Mouse (Mus musculus): ENCODE measurements around the gene Mtmr2.
"Not testable (repeated sequence)": the region's sequence is repeated elsewhere in the genome, so short reads cannot be mapped to it uniquely, and the experiment has no call there.

Gene Mtmr2

DNA sequence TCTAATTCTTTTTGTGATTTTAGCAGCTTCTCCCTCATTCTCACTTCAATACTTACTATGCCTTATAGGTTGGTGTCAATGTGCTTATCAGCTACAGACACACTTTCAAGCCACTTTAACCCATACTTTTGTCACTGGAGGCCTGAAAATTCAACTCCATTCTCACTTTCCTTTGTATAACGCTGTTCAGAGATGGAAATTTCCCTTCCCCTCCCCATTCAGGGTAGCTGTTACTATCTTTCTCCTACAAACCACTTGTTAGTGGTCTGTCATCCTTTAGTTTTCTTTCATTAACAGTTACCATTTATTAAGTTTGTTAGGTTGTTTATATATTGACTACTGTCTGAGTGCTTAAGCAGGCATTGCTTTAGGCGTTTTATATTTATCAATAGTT lies at the start of gene Mtmr2:
TSS of gene Mtmr2 (plus strand) at position 7 of the 394 bp plus-strand sequence.
- in situ Hi-C loops (cut with MboI) = no loop called here

DNA sequence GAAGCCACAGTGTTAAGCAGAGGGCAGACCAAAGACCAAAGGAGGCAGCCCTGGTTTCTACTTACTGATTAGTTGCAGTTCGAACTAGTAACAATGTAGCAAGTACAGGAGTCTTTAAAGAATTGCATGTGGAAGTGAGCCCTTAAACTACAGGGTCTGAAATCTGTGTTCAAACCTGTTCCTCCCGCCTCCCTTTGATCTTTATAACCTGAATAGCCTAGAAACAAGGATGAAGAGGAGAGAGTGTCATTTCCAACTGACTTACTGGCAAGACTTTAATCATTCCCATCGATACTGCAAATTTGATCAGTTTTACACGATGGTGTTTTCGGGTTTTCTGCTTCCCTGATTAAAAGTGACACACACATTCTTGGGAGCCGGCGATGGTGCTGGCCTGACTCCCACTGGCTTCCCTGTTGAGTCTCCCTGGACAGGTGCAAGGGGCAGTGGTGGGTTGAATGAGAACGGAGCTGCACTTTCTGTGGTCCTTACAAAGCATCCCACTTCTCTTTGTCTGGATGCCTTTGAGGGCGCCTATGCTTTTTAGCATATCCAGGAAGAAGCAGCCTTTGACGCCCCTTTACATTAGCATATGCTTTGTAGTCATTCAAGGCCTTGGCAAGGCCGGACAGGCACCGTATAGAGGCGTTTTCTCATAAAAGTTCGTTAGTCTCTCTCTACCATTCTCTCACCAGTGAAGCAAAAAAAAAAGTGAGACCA lies 49.0 kb upstream of the Mtmr2 start:
- in situ Hi-C loops (cut with MboI) = no loop called here

GRCm38 (mm10) chr9:13699781-13700116 lies 48.5 kb upstream of the Mtmr2 start:
- in situ Hi-C loops (cut with MboI) = no loop called here

GRCm38 (mm10) chr9:13701773-13702172 lies 46.4 kb upstream of the Mtmr2 start:
- in situ Hi-C loops (cut with MboI) = no loop called here

DNA sequence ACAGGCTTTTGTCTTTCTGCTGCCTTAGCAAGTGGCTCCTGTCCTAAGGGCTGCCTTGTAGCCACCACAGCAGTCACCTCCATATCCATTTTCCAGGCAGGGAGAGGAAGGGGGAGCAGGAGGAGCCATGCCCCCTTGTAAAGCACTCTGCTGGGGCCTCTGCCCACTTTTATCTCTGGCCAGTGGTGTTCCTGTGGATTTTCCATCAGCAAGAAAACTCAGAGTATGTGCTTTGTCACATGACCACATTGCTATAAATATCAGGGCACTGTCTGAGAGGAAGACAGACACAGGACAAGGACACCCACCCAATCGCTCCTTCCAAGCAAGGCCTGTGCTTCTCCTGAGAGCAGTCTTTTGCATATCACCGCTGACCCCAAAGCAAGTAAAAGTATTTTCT lies 45.1 kb upstream of the Mtmr2 start:
- in situ Hi-C loops (cut with MboI) = no loop called here

- in situ Hi-C loops (cut with MboI) = no loop called here
Observed at GRCm38 (mm10) chr9:13704917-13705316, 43.3 kb upstream of the Mtmr2 start.

DNA sequence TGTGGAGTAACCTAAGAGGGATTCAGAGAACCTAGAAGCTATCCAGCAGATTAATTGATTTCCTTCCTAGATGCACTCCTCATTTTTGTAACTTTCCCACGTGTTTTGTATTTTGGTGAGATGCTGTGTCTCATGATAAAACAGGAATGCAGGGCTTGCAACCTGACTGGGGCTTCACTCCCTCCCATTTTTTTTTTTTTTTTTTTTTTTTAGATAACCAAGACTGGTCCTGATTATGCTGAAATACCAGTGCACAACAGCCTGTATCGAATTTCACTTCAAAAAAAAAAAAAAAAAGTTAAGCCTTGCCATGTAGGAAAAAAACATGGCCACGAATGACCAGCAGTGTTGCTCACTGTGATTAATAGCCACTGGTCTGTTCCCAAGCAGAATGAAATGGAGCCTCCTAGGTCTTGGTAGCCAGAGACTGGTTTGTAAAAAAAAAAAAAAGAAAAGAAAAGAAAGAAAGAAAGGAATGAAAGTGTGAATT lies 41.1 kb upstream of the Mtmr2 start:
- in situ Hi-C loops (cut with MboI) = no loop called here

DNA sequence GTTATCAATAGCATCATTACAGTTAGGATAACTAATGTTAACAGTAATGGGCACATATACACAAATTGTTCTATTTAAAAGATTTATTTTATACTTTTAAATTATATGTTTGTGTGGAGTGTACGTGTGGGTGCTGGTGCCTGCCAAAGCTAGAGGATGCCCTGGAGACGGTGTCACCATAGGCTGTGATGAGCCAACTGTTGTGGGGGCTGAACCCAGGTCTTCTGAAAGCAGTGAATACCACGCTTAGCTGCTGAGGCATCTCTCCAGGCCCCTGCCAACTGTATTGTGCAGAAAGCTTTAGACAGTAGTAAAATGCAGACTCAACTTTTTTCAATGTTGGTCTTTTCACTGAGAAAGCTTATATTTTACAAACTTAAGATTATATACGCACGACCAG lies 38.8 kb upstream of the Mtmr2 start:
- in situ Hi-C loops (cut with MboI) = no loop called here

- in situ Hi-C loops (cut with MboI) = loop anchor here (10.0 kb wide), 1 partner anchor 481 kb away; no protein-coding TSS in a partner anchor
Observed at GRCm38 (mm10) chr9:13715891-13716290, 32.3 kb upstream of the Mtmr2 start.

DNA sequence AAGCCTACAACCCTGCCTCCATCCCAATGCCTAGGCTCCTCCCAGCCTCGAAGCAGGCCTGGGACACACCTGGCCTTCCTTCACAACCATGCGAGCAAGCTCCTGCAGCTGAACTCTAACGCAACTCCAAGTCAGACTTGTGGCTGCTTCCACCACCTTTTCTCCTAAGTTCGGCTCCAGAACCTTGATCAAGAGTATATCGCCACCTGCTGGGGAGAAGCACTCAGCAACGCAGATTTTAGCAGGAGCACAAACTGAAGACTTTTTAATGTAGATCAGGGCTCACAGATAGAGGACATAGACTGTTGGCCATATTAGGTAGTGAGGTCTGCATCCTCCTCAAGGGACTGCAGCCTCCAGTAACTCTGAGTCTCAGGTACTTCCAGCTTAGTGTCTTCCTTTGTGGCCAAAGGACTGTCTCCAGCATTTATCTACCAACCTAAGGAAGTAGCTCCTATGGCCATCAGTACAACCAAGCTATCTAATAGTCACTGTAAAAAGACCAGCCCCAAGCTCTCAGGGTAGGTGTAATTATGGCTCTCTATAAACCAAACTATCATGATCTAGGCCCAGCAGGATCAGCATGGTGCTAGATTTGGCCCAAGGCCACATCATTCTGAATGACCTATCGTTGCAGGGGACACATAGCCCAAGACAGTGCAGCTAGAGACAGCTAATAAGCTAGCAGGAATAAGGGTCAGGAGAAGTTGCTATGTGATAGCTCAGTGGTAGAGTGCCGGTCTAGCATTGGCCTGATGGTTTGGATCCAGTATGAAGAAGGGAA lies 31.7 kb upstream of the Mtmr2 start:
- in situ Hi-C loops (cut with MboI) = loop anchor here (10.0 kb wide), 1 partner anchor 482 kb away; no protein-coding TSS in a partner anchor

DNA sequence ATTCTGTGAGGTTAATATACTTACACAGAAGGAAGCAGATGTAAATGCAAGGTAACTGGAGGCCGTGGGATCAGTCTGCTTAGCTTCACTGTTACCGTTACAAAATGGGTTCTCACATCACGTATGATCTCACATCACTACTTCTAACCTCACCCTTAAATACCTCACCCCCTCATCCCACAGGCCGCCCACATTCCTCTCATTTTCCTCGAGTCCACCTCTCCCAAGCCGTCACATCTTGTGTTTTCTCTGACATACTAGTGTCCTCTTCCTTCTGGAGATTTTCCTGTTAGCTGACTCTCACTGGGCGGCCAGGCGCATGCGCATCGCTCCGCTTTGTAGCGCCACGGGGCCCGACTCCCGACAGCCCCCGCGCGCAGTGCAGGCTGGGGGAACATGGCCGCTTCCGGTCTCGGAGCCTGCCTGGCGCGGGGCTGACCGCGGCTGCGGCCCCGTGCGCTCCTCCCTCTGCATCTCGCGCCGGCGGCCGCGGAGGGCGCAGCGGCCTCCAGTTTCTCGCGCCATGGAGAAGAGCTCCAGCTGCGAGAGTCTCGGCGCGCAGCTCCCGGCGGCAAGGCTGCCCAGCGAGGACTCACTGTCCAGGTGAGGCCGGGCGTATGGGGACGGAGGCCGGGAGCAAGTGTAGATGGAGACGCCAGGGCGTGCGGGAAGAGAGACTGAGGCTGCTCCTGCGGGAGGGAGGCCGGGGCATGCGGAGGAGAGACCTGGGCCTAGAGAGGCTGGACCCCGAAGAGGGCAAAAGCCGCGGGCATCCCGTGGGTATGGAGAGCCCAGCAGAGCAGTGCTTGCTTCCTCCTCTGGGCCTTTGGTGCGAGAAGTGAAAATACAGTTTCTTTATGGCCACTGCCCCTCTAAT lies 826 bp downstream of the Mtmr2 start:
- in situ Hi-C loops (cut with MboI) = no loop called here

DNA sequence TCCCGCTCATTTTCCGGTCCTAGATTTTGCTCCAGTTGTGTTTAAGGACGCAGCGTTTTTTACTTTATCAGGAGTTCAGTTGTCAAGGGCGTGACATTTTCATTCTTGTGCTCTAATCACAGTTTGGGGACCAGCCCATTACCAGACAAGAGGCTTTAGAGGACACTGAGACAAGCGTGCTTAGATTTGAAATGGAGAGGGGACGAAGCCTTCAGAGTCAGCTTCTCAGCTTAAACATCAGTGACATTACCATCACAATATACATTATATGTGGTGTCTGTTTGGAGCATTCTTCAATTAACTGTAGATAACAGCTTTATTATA lies 1.4 kb downstream of the Mtmr2 start:
- in situ Hi-C loops (cut with MboI) = no loop called here

DNA sequence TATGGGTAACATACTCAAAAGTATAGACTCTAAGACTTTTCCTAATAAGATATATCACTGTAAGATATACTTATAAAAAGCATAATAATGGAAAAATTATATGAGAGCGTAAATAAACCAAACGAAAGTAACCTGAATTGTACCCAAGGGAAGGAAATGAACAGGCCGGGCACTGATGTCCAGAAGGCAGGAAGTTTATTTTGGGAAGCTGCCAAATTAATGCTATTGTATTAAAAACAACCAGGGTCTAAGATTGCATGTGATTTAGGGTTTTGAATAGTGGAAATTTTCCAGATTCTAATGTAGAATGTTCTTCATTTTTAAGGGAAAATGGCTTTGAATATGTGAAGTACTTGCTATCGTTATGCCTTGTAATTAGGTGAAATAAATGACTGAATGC lies 4.3 kb downstream of the Mtmr2 start:
- in situ Hi-C loops (cut with MboI) = no loop called here

GRCm38 (mm10) chr9:13760430-13760829 lies 12.2 kb downstream of the Mtmr2 start:
- in situ Hi-C loops (cut with MboI) = no loop called here

DNA sequence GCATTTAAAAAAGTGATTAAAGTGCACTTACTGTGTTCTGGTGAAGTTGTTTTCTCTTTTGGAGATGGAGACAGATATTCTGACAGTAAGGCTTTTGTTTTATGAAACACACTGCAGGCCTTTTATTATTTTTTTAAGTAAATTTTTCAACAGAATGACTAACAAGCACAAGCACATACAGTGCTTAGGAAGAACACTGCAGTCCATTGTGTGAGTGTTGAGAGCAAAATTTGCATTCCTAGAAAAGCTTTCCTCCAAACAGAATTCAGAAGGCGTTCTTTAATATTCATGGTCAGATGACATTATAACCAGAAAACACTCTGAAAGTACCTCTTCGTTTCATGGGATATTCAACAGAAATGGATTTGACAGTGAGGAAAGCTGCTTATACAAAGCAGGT lies 17.4 kb downstream of the Mtmr2 start:
- in situ Hi-C loops (cut with MboI) = no loop called here

DNA sequence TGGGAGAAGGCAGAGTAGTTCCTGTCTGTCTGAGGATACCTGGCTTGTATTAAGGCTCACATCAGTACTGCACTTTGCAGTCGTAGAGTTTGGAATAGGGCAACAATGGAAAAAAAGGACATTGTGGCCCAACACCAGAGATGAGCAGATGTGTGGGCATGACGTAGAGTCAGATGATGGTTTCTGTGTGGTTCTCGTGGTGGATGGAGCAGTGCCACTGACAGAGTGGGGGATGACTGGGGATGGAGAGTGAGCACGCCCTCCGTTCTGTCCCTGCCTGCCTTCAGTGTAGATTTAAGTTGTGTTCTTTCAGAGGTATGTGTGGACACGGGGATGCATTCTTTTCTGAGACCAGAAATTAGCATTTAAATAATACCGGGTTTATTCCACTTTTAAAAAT lies 18.4 kb downstream of the Mtmr2 start:
- in situ Hi-C loops (cut with MboI) = no loop called here

DNA sequence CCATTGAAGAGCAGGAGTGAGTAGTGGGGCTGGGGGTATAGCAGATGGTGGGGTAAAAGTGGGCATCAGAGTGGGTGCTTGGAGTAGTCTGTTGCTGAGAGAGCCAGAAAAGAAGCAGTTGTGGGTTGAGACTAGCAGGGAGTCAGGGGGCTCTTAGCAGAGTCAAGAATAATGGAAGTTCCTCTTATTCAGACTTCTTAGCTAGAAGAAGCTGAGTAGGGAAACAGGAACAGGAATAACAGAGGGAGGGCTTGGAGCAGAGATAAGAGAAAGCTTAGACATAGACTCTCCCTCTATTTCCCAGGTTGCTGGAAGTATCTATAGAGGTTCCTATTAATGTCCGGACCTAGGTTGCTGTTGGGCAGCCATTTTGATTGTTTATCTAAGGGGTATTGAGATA lies 26.5 kb downstream of the Mtmr2 start:
- in situ Hi-C loops (cut with MboI) = no loop called here

GRCm38 (mm10) chr9:13781985-13782384 lies 33.8 kb downstream of the Mtmr2 start:
- in situ Hi-C loops (cut with MboI) = no loop called here

DNA sequence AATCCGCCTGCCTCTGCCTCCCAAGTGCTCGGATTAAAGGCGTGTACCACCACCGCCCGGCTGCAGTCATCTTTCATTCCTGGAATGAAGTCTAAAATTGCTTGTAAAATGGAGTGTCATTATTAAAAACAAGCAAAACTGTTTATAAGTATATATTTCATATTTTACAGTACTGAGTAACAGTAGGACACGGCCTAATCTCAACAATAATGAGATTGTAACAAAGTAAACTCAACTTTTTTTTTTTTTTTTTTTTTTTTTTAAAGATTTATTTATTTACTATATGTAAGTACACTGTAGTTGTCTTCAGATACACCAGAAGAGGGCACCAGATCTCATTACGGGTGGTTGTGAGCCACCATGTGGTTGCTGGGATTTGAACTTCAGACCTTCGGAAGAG lies 42.7 kb downstream of the Mtmr2 start:
- in situ Hi-C loops (cut with MboI) = not testable (repeated sequence)

DNA sequence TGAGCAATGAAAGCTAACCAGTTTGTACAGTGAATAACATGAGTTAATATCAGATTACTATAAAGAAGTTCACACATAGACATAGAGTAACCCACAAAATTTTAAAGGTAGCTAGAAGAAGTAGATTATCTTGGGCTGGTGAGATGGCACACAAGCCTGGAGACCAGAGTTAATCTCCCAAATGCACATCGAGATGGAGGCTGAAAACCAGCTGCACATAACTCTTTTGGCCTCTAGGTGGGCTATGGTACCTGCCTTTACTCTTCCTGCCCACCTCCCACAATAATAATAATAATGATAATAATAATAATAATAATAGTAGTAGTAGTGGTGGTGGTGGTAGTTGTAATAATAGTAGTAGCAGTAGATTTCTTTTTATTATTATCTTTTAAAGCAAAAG lies 46.1 kb downstream of the Mtmr2 start:
- in situ Hi-C loops (cut with MboI) = no loop called here

- in situ Hi-C loops (cut with MboI) = no loop called here
Observed at GRCm38 (mm10) chr9:13794756-13795155, 46.5 kb downstream of the Mtmr2 start.

GRCm38 (mm10) chr9:13804480-13804879 lies 56.3 kb downstream of the Mtmr2 start:
- in situ Hi-C loops (cut with MboI) = no loop called here

All from mature B cell (primary cell).